Mouse (Mus musculus) macrophage (primary cell): ENCODE data around the gene Ntrk2. TPM values are rescaled to one million over a fixed set of nuclear protein-coding genes. Genes with fewer than 3 reads are reported as not detected.

ENCODE experiments used
- H3K27ac ChIP-seq: fragments of 350-480 bp; formaldehyde crosslinking; 2 replicates; pipeline ENCODE4 v1.9.0; 2021
- H3K36me3 ChIP-seq: fragments of 350-480 bp; formaldehyde crosslinking; 2 replicates; pipeline ENCODE4 v1.9.0; 2021; ENCODE audit errors: inconsistent target
- H3K4me3 ChIP-seq: fragments of 350-480 bp; formaldehyde crosslinking; 2 replicates; pipeline ENCODE4 v1.9.0; 2021; ENCODE audit errors: inconsistent target
- H3K79me2 ChIP-seq: fragments of 350-480 bp; formaldehyde crosslinking; 2 replicates; pipeline ENCODE4 v1.9.0; 2021; ENCODE audit errors: inconsistent target
- WGBS: methylation state at CpG from one replicate; pipeline ENCODE4 v1.1.7; 2026; ENCODE audit warnings: inconsistent platforms; ENCODE audit not compliant: missing documents; 5-methylcytosine and 5-hydroxymethylcytosine counted together
- polyA plus RNA-seq: library from polyadenylated mRNA; stranded (reverse); fragments of 250-400 nt; gene quantifications from 3 replicates; pipeline ENCODE4 v1.2.4, GENCODE M21; 2018; ENCODE audit warnings: inconsistent platforms

Gene Ntrk2
- polyA plus RNA-seq, 1 experiment from 2014 or later: not detected

- no peaks in the 10 kb centered on the region for H3K36me3 ChIP-seq
- no peak overlapping the region for H3K27ac ChIP-seq
- no peaks in the 10 kb centered on the region for H3K79me2 ChIP-seq
- 84% methylated on average over 7 of the region's 7 CpGs for WGBS
- no peak overlapping the region for H3K4me3 ChIP-seq
These were observed 18.4 kb downstream of the Ntrk2 start for GRCm38 (mm10) chr13:58824752-58825151.

DNA sequence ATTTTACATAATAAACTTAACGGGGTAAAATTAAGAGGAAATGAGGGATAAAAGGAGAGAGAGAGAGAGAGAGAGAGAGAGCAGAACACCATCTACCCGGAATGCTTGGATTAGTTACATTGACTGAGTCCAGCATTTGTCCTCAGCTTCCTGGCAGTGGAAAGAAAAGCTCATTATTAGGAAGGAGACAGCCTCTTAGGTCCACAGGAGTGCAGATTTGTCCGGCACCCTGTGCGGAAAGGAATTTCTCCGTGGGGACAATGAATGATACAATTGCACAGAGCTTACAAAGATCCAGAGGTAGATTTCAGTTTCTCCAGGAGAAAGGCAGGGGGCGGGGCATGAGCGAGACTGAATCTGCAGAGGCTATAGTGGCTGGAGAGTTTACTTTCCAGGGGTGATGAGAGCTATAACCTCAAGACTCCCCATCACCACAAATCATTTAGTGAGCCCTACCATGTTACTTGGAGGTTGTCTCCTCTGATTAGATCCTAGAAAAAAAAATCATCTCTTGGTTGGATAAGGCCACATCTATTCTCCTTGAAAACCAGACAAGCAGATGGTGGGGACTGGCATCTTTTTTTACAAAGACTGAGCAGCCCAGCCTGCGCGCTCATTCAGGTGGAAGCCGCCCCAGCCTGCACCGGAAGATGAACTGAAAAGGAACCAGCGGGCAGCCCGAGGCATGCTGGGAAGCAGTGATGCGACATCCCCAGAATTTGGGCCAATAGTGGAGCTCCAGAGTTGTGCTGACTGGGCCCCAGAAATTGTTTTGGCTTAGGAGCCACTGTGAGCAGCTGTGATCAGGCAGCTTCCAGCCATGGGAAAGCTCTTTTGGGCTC, 20.2 kb downstream of the Ntrk2 start:
- Histone ChIP-seq H3K27ac (no peak overlapping the region), H3K79me2 (no peaks in the 10 kb centered on the region), H3K4me3 (no peak overlapping the region), H3K36me3 (no peaks in the 10 kb centered on the region)
- WGBS: 87% methylated on average over 14 of the region's 14 CpGs

DNA sequence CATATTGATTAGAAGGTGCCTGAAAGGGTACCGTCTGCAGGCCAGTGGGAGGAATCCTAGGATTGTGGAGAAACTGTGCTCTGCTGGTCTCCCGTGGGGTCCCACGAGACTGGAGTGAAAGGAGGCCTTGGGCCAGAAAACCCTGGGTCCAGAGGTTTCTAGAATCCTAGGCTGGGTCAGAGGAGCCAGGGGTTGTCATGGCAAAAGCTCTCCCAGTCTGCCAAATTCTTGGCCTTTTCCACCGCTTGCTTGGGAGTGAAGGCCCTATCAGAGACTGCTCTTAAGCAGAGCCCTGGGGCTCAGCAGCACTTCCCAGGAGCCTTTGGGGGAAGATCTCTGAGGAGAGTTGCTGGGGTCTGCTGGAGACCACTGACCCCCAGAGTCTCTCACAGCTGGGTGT, 25.6 kb downstream of the Ntrk2 start:
- 93% methylated on average over 4 of the region's 4 CpGs for WGBS
- Histone ChIP-seq H3K36me3 (no peaks in the 10 kb centered on the region), H3K4me3 (no peak overlapping the region), H3K79me2 (no peaks in the 10 kb centered on the region), H3K27ac (no peak overlapping the region)

DNA sequence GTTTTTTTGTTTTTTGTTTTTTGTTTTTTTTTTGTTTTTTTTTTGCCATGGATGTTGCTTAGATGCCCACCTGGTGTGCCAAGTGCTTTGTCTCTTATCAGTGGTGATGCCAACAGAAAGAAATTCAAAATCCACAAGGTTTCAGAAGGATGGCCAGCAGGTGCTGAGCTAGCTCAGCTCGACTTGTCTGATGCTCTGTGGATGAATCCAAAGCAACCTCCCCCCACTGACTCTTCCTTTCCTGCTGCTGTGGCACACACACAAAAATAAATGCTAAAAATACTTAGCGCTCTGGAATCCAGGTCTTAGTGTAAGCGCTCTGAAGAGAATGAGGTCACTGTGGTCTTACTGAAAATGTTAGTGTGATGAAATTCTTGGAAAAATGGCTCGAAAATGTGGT, 28.4 kb downstream of the Ntrk2 start:
- H3K79me2 ChIP-seq: no peaks in the 10 kb centered on the region
- H3K36me3 ChIP-seq: no peaks in the 10 kb centered on the region
- 78% methylated on average over 4 of the region's 4 CpGs for WGBS
- H3K27ac ChIP-seq: no peak overlapping the region
- H3K4me3 ChIP-seq: no peak overlapping the region

DNA sequence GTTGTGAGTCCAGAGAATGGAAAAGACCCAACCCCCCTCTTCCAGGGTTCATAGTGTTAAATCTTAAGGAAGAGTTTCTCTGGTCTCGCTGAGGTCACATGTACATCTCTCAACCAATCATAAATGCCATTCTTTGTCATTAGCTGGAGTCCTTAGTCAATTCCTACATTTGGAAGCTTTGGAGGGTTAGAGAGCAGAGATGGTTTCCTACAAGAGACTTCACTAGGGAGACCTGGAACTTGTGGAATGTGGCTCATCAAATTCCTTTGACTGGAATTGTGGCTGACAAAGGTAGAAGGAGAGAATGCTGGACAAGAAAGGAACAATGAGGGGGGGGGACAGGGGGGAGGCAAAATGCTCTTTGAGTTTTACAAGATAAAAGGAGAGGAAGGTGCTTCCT, 30.5 kb downstream of the Ntrk2 start:
- Histone ChIP-seq H3K79me2 (no peaks in the 10 kb centered on the region), H3K27ac (no peak overlapping the region)
- 93% methylated on average over 1 of the region's 1 CpGs for WGBS

DNA sequence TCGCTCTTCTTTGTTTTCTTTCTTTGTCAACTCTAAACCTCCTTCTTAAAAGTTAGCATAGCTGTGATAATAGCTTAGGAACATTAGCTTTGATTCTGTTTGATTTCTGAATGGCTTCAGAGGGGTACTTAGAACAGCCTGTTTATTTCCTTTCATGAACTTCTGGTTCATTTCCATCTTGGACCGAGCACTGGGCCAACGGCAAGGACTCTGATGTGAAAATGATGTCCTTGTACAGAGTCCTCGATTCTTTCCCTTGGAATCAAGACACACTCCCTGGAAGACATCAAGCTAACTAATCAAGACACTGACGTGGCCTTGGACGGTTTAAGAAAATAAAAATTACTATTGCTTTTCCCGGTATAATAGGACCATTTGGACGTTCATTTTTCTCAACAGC, 31.7 kb downstream of the Ntrk2 start:
- Histone ChIP-seq H3K36me3 (no peaks in the 10 kb centered on the region), H3K4me3 (no peak overlapping the region), H3K27ac (no peak overlapping the region), H3K79me2 (no peaks in the 10 kb centered on the region)
- 92% methylated on average over 8 of the region's 8 CpGs for whole genome bisulfite sequencing

More for the DNA sequence above, 30.5 kb downstream of the Ntrk2 start:
- Histone ChIP-seq H3K36me3 (no peaks in the 10 kb centered on the region), H3K4me3 (no peak overlapping the region)

GRCm38 (mm10) chr13:58840731-58841359, 34.5 kb downstream of the Ntrk2 start:
- Histone ChIP-seq H3K4me3 (no peak overlapping the region), H3K79me2 (no peaks in the 10 kb centered on the region), H3K36me3 (no peaks in the 10 kb centered on the region), H3K27ac (no peak overlapping the region)
- WGBS: 35% methylated on average over 5 of the region's 7 CpGs

DNA sequence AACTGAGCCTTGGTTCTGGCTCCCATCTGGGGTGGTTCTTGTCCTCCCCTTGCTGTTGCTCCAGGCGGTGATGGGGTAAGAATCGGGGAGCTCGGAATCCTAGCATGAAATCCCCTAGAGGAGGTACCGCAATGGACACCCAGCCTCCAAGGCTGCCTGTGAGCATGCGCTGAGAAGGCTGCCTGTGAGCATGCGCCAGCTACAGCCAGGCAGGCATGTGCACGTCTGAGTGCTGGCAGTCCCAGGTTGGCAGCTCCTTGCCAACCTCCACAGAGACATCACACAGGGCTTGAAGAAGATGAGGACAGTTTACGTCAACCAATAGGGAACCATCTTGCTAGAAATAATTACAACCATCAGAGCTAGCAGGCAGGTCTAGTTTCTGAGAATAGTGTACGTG, 37.5 kb downstream of the Ntrk2 start:
- Histone ChIP-seq H3K79me2 (no peaks in the 10 kb centered on the region), H3K27ac (no peak overlapping the region), H3K36me3 (no peaks in the 10 kb centered on the region), H3K4me3 (no peak overlapping the region)
- 87% methylated on average over 7 of the region's 9 CpGs for WGBS

DNA sequence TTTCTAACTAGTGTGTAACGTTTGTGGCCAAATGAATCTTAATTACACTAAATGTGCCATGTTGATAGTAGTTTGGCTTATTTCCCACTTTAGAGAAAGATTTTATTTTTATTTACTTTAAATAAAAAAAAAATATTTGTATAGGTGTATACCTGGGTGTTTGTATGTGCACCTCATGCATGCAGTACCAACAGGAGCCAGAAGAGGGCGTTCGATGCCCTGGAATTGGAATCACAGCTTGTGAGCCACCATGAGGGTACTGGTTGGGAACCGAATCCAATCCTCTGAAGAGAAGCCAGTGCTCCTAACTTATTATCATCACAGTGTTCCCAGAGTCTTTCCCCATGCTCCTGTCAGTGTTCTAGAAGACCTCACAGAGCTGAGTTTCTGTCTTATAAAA, 42.2 kb downstream of the Ntrk2 start:
- no peaks in the 10 kb centered on the region for H3K79me2 ChIP-seq
- no peak overlapping the region for H3K4me3 ChIP-seq
- H3K27ac ChIP-seq: no peak overlapping the region
- no peaks in the 10 kb centered on the region for H3K36me3 ChIP-seq
- WGBS: 78% methylated on average over 4 of the region's 4 CpGs

DNA sequence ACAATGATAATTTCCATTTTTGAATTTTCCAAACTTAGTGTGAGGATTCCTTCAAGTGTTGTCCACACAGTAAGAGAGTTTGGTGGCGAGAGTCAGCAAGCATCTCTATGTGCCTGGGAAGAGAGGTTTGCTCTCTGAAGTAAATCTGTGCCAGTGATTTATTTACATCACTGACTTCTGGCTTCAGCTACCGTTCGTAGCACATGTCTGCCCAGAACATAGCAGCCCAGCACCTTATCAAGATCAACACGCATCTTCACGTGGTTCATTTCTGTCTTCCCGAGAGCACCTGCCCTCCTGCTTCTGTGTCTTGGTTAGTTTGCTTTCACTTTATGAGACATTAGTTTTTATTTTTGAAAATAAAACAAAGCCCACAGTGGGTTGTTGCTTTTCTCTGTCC, 47.3 kb downstream of the Ntrk2 start:
- 81% methylated on average over 6 of the region's 6 CpGs for WGBS
- Histone ChIP-seq H3K36me3 (no peaks in the 10 kb centered on the region), H3K79me2 (no peaks in the 10 kb centered on the region), H3K27ac (no peak overlapping the region), H3K4me3 (no peak overlapping the region)

GRCm38 (mm10) chr13:58866239-58866638, 59.9 kb downstream of the Ntrk2 start:
- Histone ChIP-seq H3K4me3 (no peak overlapping the region), H3K36me3 (no peaks in the 10 kb centered on the region), H3K27ac (no peak overlapping the region), H3K79me2 (no peaks in the 10 kb centered on the region)
- WGBS: 92% methylated on average over 10 of the region's 10 CpGs

DNA sequence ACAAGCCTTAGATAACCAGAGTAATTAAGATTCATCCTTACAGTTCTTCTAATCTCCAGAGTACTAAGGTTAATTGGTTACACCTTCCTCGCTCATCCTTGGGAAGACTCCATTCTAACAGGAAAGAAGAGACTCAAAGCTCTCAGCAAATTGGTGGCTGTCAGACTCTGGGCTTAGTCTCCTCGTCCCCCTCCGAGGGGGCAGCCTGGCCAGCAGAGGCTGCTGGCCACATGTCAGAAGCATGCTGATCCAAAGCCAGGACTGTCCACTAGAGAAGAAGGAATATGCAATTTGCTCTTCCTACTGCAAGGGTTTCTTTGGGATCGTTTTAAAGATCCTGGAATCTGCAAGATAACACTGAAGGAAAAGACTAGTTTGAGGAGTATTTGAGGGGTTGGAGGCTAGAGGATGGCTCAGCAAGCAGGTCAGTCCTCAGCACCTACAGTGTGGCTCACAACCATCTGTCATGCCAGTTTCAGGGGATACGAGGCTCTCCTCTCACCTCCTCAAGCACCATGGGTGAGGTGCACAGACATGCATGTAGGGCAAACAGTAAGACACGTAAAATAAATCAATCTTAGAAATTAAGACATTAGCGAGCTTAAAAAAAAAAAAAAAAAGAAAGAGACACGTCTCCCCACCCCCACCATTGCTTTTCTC, 60.5 kb downstream of the Ntrk2 start:
- WGBS: 85% methylated on average over 8 of the region's 8 CpGs
- Histone ChIP-seq H3K4me3 (no peak overlapping the region), H3K79me2 (no peaks in the 10 kb centered on the region), H3K36me3 (no peaks in the 10 kb centered on the region), H3K27ac (no peak overlapping the region)

DNA sequence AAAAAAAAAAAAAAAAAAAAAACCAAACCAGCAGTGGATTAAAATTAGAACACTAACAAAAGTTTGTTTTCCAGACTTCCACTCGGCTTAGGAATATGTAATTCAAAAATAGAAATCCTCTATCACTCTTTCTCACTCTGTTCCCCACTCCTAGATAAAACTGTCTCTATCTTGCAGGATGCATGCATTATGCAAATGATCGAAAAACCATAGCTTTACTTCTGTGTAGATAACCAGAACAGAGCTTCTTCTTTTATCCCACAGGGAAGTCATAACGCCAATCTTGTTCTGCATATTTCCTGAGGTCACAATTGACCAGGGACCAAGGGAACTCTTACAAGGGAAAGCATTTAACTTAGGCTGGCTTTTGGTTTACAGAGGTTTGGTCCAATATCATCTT, 76.1 kb downstream of the Ntrk2 start:
- H3K36me3 ChIP-seq: no peaks in the 10 kb centered on the region
- no peak overlapping the region for H3K4me3 ChIP-seq
- no peaks in the 10 kb centered on the region for H3K79me2 ChIP-seq
- 69% methylated on average over 3 of the region's 3 CpGs for WGBS
- no peak overlapping the region for H3K27ac ChIP-seq

- no peak overlapping the region for H3K4me3 ChIP-seq
- no peaks in the 10 kb centered on the region for H3K79me2 ChIP-seq
- no peak overlapping the region for H3K27ac ChIP-seq
- WGBS: 95% methylated on average over 5 of the region's 5 CpGs
- H3K36me3 ChIP-seq: no peaks in the 10 kb centered on the region
These were observed 76.5 kb downstream of the Ntrk2 start for GRCm38 (mm10) chr13:58882916-58883315.

DNA sequence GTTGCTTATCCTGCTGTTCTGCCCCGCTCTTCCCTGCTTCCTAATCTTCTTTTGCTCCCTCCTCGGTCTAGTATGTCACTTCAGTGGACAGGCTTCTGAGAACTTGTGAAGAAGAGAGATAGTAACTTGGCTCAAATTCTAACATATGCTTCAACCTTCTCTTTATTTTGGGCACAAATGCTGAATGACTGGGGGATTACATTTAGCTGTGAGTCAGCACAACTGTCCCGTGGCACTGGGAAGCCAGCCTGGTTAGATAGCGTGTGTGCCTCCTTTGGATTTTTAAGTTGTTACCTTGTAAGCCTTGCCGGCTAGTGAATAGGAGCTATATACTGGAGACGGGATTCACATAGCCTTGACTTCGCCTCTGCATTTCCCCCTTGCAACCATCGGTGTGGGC, 79.7 kb downstream of the Ntrk2 start:
- H3K79me2 ChIP-seq: no peaks in the 10 kb centered on the region
- H3K36me3 ChIP-seq: no peaks in the 10 kb centered on the region
- no peak overlapping the region for H3K27ac ChIP-seq
- no peak overlapping the region for H3K4me3 ChIP-seq
- 86% methylated on average over 8 of the region's 8 CpGs for WGBS
